Mouse (Mus musculus) spleen, postnatal 14 days (tissue): Measurements from ENCODE around the gene Ppp3r1.
A peak's percentile ranks its signal among the peaks of the same experiment; 100 is the strongest.

Experiments
- DNase-seq, 2 experiments: peaks; one replicate each; pipeline ENCODE4 v3.0.0; 2021 to 2022; ENCODE audit warnings: low spot score in 2 of 2

Ppp3r1 gene

GRCm38 (mm10) chr11:17158858-17159737 is at the start of gene Ppp3r1:
Ppp3r1 (plus strand) TSS chr11:17159263.
- peak; percentile 93 to 95 for DNase-seq

DNA sequence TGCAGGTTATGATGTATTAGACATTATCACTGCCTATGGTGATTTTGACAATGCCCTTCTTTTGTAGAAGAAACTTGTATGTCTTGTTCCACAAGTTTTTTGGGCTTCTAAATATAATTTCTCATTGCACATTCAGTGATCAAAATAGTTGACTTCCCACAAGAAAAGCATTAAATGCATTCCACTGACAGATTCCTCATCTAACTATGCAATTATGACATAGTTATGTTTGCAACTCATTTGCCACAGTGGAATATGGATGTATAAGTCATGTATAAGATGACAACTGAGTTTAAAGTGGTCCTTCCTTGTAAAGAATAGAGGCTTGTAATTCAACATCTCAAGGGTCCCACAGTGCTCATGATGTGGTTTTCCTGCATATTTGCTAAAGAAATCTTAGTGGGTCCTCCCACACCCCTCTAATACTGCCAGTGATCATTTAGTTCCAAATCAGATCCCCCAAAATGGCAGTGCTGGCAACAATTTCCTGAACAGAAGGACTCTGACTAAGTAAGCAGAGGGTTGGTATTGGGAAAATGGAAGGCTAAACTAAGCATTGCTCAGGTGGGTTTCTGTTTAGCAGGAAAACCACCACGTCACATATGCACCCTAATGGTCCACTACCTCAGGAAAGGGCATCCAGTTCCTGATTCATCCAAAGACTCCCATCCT is 46.5 kb upstream of the Ppp3r1 start:
- no peak for DNase-seq

- DNase-seq: no peak
Measured at GRCm38 (mm10) chr11:17126418-17126817, 32.6 kb upstream of the Ppp3r1 start.

GRCm38 (mm10) chr11:17135638-17136037 is 23.4 kb upstream of the Ppp3r1 start:
- no peak for DNase-seq

GRCm38 (mm10) chr11:17138306-17139033 is 20.6 kb upstream of the Ppp3r1 start:
- no peak for DNase-seq

DNA sequence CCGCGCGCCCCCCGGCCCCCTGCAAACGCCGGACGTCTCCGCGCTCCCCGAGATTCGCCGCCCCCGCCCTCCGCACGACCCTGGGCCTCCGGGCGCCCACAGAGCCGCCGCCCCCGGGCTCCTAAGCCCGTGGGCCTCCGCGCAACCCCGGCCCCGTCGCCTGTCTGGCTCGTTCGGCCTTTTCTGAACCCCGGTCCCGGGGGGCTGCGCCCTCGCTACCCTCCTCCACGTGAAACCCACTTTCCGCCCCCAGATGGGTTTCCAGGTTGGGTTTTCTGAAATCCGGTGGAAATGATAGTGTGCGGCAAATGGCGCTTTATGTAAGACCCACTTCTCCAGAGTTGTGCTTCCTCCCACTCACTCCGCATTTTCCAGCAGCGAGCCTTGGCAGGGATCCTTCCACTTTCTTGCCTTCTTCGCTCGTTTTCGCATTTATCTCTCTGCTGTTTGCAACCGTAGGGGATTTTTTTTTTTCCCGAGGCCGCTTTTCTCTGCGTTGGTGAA is 727 bp downstream of the Ppp3r1 start:
- peak; percentile 20 to 32 for DNase-seq

DNA sequence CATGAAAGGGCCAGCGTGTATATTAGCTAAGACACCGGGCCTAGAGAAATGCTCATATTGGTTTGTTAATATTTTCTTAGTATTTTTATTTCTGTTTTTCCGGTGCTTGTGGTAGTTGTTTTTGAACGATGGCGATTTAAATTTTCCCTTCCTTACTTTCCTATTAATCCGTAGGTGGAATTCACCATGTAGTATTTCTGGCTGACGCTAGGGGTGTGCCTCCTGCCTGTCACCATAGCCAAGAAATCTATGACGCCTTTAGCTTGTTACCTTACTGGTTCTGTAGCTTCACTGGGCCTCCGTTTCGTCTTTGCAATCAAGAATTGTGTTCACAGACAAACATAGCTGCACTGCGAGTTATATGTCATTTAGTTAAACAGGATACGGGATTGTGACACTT is 1.2 kb downstream of the Ppp3r1 start:
- peak in 1 of 2 experiments; percentile 36 for DNase-seq

- no peak for DNase-seq
Measured at GRCm38 (mm10) chr11:17163956-17164355, 4.9 kb downstream of the Ppp3r1 start.

DNA sequence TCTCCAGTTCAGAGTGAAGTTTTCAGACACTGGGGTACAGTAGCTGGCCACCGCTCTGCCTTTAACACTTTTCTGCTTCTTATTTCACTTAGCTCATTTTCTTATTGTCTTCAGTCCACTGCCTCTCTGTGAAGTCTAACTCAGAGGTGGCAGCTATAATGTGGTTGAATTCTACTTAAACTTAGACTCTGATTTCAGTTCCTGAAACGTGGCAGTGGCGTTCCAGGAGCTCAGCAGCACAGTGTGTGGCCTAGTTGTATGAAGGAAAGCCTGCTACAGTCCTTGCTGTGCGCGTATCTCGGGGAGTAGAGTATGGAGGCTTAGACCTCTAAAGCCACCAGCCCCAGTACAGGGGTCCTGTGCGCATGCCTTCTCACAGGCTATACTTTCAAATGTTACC is 7.6 kb downstream of the Ppp3r1 start:
- peak in 1 of 2 experiments; percentile 14 for DNase-seq

DNA sequence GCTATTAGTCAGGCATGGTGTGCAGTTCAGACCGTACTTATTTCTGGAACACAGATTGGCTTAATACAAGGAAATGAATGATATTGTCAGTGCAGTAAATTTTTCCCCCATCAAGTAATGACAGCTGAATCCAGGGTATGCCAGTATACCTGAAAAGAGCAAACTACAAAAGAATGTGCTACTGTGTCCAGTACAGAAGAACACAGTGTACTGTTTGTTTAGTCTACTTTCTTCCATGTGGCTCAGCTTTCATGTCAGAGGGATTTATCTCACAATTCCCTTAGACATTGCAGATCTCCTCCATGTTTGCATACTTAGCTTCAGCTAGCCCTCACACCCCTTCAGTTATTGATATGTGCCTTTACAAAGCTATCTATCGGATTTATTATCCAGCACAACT is 10.2 kb downstream of the Ppp3r1 start:
- DNase-seq: no peak

GRCm38 (mm10) chr11:17170938-17171729 is 12.1 kb downstream of the Ppp3r1 start:
- no peak for DNase-seq

DNA sequence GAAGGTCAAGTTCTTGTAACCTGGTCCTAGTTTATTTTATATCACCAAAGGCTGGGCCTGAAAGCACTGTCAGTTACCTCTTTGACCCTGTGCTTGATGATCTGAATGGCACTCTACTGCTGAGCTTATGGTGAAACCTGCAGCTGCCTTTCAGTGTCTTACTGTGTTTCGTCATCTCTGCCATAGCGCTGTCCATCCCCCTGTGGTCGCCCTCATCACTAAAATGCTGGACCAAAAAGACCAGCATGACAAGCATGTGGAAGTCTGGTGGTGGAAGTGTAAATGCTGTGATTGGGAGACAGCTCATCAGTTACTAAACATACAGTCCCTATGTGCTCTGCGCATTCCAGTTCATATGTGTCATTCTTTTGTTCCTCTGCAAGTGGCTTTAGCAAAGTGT is 13.2 kb downstream of the Ppp3r1 start:
- no peak for DNase-seq

- no peak for DNase-seq
Measured at GRCm38 (mm10) chr11:17176638-17177037, 17.6 kb downstream of the Ppp3r1 start.

GRCm38 (mm10) chr11:17180753-17181152 is 21.7 kb downstream of the Ppp3r1 start:
- DNase-seq: no peak

GRCm38 (mm10) chr11:17181807-17182206 is 22.7 kb downstream of the Ppp3r1 start, which contains the start of gene Wdr92:
Wdr92 (plus strand) TSS chr11:17182107.
- no peak for DNase-seq

DNA sequence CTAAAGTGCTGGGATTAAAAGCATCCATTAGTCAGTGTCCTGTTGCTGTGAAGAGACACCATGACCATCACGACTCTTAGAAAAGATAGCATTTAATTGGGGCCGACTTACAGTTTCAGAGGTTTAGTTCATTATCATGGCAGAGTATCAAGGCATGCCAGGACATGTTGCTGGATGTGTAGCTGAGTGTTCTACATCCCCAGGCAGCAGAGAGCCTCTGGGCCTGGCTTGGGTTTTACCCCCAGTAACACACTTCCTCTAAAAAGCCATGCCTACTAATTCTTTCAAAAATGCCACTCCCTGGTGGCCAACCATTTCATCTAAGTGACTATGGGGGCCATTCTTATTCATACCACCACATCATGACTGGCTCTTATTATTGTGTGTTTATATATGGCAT is 24.1 kb downstream of the Ppp3r1 start:
- DNase-seq: no peak

GRCm38 (mm10) chr11:17187649-17188048 is 28.6 kb downstream of the Ppp3r1 start:
- DNase-seq: no peak

DNA sequence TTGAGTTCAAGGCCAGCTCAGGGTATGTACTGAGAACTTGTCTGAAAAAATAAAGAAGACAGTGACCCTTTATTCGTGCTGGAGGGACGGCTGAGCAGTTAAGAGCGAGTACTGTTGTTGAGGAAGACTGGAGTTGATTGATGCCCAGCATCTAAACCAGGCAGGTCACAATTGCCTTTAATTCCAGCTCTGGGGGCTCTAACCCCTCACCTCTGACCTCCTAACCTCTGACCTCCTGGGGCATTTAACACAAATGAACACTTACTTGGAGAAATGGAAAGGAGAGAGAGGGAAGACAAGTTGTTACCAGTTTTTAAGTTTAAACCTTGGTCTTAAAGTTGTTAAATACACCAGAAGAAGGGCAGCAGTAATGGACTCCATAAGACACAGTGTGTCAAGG is 29.7 kb downstream of the Ppp3r1 start:
- no peak for DNase-seq

- no peak for DNase-seq
Measured at GRCm38 (mm10) chr11:17192151-17192844, 33.2 kb downstream of the Ppp3r1 start.

DNA sequence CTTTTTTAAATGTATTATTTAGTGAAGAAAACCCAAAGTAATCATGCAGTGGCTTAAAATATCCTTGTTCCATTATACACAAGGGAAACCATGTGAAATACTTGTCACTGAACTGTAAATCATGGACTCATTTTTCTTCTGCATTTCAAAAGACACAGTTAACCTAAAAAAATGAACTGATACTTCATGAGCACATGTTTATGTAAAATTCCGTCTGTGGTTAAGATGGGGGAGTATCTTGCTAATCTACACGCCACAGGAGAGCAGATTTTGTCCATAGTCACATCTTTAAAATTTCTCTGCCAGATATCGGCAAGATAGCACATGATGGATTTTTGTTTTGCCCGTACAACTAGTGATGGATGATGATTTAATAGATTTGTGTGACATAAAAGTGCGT is 40.1 kb downstream of the Ppp3r1 start:
- no peak for DNase-seq
